Mouse (Mus musculus) hindbrain, postnatal 0 days (tissue): ENCODE data around the gene Myzap. TPM values are rescaled to one million over a fixed set of nuclear protein-coding genes. Genes with fewer than 3 reads are reported as not detected.
A peak's percentile ranks its signal among the peaks of the same experiment; 100 is the strongest.

Experiments
- ATAC-seq: fragments of 200-750 bp; cut with Nextera tagmentation; 2 replicates; pipeline ENCODE4 v1.8.0; 2017; ENCODE audit warnings: mild to moderate bottlenecking, moderate TSS enrichment, moderate library complexity
- DNase-seq: peaks from one replicate; pipeline ENCODE4 v3.0.0-alpha.2; 2015; ENCODE audit warnings: low spot score
- H3K27ac ChIP-seq: fragments of 300-500 bp; sonication (generic); 2 replicates; pipeline ENCODE4 v1.5.1; 2014; ENCODE audit warnings: mild to moderate bottlenecking
- H3K27me3 ChIP-seq: fragments of 300-500 bp; sonication (generic); 2 replicates; pipeline ENCODE4 v1.6.1; 2014; ENCODE audit warnings: low read length, mixed read lengths; ENCODE audit not compliant: insufficient read depth
- H3K36me3 ChIP-seq: fragments of 300-500 bp; sonication (generic); 2 replicates; pipeline ENCODE4 v1.6.1; 2014; ENCODE audit warnings: low read length, mixed read lengths; ENCODE audit not compliant: insufficient read depth
- H3K4me1 ChIP-seq: fragments of 300-500 bp; sonication (generic); 2 replicates; pipeline ENCODE4 v1.6.1; 2014; ENCODE audit warnings: antibody characterized with exemption, low read length, mixed read lengths; ENCODE audit not compliant: insufficient read depth
- H3K4me2 ChIP-seq: fragments of 300-500 bp; sonication (generic); 2 replicates; pipeline ENCODE4 v1.6.1; 2014; ENCODE audit warnings: low read depth, mild to moderate bottlenecking, low read length, moderate library complexity, mixed read lengths
- H3K4me3 ChIP-seq: fragments of 300-500 bp; sonication (generic); 2 replicates; pipeline ENCODE4 v1.5.1; 2014; ENCODE audit warnings: low read length
- H3K9ac ChIP-seq: fragments of 300-500 bp; sonication (generic); replicated peaks from 2 replicates; pipeline ENCODE4 v1.6.1; 2014; ENCODE audit warnings: mild to moderate bottlenecking, low read length, moderate library complexity, mixed read lengths
- H3K9me3 ChIP-seq: fragments of 300-500 bp; sonication (generic); 2 replicates; pipeline ENCODE4 v1.6.1; 2016; ENCODE audit warnings: low read length, mixed read lengths
- CTCF ChIP-seq: IDR thresholded peaks from 2 replicates; pipeline ENCODE4 v1.5.1; 2016; ENCODE audit warnings: antibody characterized with exemption, control low read depth, low read depth
- WGBS: fragments of 180-500 bp; shearing (Covaris S2); extraction: QIAGEN DNeasy Blood & Tissue Kit; methylation state at CpG from one replicate; pipeline ENCODE4 v1.1.7; 2014; 5-methylcytosine and 5-hydroxymethylcytosine counted together
- polyA plus RNA-seq: library from polyadenylated mRNA; unstranded; fragments of >200 nt; fragmentation: Nextera tagmentation; extraction: Ambion mirVana; gene quantifications from 2 replicates; pipeline ENCODE4 v1.2.1, GENCODE M21; 2015
- total RNA-seq: library from RNA; depleted of rRNA; stranded (reverse); fragments of >200 nt; gene quantifications from 2 replicates; pipeline ENCODE4 v1.2.3, GENCODE M21; 2014

Myzap gene
- total and polyA plus RNA-seq, 2 experiments from 2014 or later: 1.3 to 1.9 TPM

DNA sequence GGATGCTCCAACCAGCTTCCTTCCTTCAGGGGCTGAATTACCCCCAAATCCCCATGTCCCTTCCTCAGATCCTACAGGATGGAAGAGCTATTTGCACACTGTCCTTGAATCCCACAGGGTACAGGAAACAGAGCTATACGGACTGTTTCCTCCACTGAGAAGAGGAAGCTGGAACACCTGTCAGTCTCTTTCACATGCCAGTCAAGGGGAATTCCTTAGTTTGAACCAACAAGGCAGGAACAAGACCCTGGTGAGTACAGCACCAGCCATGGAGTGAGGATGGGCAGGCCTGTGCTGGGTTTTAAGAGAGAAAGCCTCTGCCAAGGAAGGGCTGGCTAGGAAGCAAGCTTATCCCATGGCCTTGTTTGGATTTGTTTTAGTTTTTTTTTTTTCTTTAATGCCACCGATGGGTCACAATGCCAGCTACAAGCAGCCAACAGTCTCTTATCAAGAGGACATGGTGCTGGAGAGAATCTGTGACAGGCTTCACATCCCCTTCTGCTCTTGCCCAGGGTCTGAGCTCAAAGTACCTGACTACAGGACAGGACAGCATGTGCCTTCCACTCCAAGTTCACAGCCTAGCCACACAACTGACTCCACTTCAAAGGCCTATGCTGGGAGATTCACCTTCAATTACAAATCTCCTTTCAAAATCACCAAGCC is 3.1 kb downstream of the Myzap start:
- H3K27me3 ChIP-seq: no peaks in the 10 kb centered on the region
- no peak for DNase-seq
- H3K4me1 ChIP-seq: no peaks in the 10 kb centered on the region; the same call in 1 of the 2 replicates
- no peak overlapping the region for H3K4me2 ChIP-seq
- no peaks in the 10 kb centered on the region for H3K9me3 ChIP-seq
- H3K9ac ChIP-seq: no peak overlapping the region
- ATAC-seq: no peak
- no peaks in the 10 kb centered on the region for H3K36me3 ChIP-seq
- H3K27ac ChIP-seq: no peak overlapping the region
- 71% methylated on average over 2 of the region's 2 CpGs for WGBS
- no peak overlapping the region for H3K4me3 ChIP-seq
- TF ChIP-seq CTCF: no peak

DNA sequence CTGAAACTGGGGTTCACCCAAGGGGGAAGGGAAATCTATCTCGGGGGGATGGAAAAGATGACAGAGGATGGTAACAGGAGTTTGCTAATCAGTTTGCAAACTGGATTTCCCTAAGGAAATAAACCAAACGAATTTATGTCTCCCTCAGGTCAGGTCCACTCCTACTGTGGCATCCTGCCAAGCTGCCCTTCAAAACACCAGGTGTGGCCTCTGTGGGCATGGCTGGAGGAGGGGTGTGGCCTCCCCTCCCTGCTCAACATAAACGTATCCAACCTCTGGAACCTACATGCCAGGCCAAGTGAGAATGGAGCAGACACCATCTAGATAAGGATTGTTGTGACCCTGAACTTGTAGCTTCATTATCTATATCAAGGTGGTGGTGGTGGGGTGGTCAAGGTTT is 5.8 kb downstream of the Myzap start:
- no peak for TF ChIP-seq CTCF
- DNase-seq (no peak), ATAC-seq (no peak)
- no peaks in the 10 kb centered on the region for H3K36me3 ChIP-seq
- no peak overlapping the region for H3K4me2 ChIP-seq
- H3K27me3 ChIP-seq: no peaks in the 10 kb centered on the region
- H3K4me3 ChIP-seq: no peak overlapping the region
- H3K9me3 ChIP-seq: no peaks in the 10 kb centered on the region
- no peak overlapping the region for H3K27ac ChIP-seq
- 48% methylated on average over 3 of the region's 3 CpGs for WGBS
- no peaks in the 10 kb centered on the region for H3K4me1 ChIP-seq
- H3K9ac ChIP-seq: no peak overlapping the region

DNA sequence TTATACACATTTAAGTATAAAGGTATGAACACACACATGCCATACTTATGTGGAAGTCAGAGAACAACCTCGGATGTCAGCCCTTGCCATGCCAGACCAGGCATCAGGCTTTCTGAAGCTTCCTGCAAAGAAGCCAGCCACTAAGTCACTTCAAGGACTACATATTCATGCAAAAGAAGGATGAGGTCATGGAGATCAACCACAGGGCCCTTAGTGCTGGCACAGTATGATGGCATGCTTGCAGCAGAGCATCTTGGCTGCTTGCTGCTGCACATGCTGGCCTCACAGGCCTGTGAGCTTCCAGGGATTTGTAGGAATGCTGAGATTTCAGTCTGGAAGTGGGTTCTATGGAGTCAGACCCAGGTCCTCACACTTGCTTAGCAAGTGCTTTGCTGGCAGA is 9.4 kb downstream of the Myzap start:
- ATAC-seq: no peak
- Histone ChIP-seq H3K4me2 (no peak overlapping the region), H3K9me3 (no peaks in the 10 kb centered on the region), H3K36me3 (no peaks in the 10 kb centered on the region), H3K4me3 (no peak overlapping the region), H3K27me3 (no peaks in the 10 kb centered on the region), H3K4me1 (no peaks in the 10 kb centered on the region), H3K9ac (no peak overlapping the region), H3K27ac (no peak overlapping the region)
- no peak for TF ChIP-seq CTCF
- no peak for DNase-seq
- 85% methylated on average over 1 of the region's 1 CpGs for WGBS

DNA sequence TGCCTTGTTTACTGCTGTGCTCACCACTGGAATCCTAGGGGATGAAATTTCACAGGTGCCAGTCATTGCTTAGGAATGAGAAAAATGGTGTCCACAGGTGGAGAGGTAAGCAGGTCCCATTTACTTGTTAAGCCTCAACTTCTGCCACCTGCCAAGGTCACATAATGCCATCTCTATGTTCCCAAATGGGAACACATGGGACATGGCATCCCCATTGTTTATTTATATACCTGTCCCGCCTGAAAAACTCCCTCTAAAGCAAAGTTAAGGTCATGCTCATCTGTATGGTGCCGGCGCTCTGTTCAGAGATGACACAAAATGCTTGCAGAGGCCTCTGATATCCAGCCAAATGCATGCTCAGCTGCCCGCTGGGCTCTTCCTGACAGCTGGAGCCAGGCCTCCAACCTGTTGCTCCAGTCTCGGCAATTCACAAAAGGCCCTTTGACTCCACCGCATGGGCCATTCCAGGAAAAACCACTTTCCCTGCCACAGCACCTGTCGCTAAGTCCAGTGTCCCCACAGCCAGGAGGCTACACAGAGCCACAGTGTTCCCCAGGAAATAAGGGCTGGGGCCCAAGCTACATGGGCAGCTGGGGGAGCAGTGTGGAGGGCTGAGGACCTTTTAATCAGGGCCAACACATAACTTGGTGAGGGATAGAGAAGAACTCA is 13.1 kb downstream of the Myzap start:
- Histone ChIP-seq H3K36me3 (no peaks in the 10 kb centered on the region), H3K27me3 (no peaks in the 10 kb centered on the region), H3K9ac (no peak overlapping the region), H3K9me3 (no peaks in the 10 kb centered on the region), H3K27ac (no peak overlapping the region), H3K4me2 (no peak overlapping the region), H3K4me3 (no peak overlapping the region), H3K4me1 (no peaks in the 10 kb centered on the region)
- peak; percentile 76; the same call in 1 of the 2 replicates for ATAC-seq
- TF ChIP-seq CTCF: no peak
- 39% methylated on average over 7 of the region's 7 CpGs for WGBS
- peak; percentile 69 for DNase-seq

DNA sequence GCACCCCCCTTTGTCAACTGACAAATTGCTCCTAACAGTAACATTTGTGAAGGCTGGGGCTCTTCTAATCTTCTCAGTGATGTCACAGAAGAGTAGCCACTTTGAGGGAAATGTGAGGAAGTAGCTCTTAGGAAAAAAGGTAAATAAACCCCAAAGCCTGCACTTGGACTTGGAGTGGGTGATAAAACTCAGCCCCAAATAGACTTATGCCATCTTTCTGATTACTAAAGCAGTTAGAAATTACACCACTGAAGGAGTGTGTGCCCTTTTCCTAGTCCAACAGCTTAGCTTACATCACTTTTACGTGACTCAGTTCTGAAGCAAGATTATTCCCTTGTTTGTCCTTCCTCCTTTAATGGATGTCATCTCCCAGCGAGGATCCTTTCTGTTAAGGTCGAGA is 17.7 kb downstream of the Myzap start:
- Histone ChIP-seq H3K4me1 (no peaks in the 10 kb centered on the region), H3K27ac (no peak overlapping the region), H3K9ac (no peak overlapping the region), H3K36me3 (no peaks in the 10 kb centered on the region), H3K9me3 (no peaks in the 10 kb centered on the region), H3K4me3 (no peak overlapping the region), H3K27me3 (no peaks in the 10 kb centered on the region), H3K4me2 (no peak overlapping the region)
- ATAC-seq: no peak
- DNase-seq: no peak
- WGBS: 91% methylated on average over 3 of the region's 3 CpGs
- no peak for TF ChIP-seq CTCF

DNA sequence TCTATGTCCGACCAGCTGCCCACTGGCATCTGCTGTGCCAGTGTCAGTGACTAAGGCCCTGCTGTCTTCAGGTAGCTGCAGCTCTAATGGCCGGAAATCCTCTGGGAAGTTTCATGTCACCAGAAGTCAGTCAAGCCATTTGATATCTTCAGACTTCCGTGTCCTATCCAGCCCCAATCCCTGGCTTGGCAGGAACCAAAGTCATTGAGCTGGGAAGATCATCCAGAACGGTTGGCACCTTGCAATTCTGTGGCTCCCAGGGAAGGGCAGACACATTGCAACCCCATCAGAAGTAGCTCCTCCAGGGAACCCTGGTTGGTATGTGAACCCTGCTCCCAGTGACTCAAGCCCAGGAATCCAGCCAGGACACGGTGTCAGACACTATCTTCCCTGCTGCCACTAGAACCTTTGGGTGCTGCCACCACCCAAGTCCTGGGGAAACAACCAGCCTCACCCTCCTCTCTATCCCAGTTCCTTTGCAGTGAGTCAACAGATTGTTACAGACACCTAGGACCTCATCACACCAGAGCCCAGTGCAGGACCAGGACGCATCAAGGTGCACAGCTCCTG is 18.3 kb downstream of the Myzap start:
- no peaks in the 10 kb centered on the region for H3K4me1 ChIP-seq
- H3K9ac ChIP-seq: no peak overlapping the region
- ATAC-seq (no peak), DNase-seq (no peak)
- H3K9me3 ChIP-seq: no peaks in the 10 kb centered on the region
- no peak for TF ChIP-seq CTCF
- H3K4me2 ChIP-seq: no peak overlapping the region
- H3K27me3 ChIP-seq: no peaks in the 10 kb centered on the region
- WGBS: 80% methylated on average over 6 of the region's 6 CpGs
- H3K4me3 ChIP-seq: no peak overlapping the region
- H3K27ac ChIP-seq: no peak overlapping the region
- no peaks in the 10 kb centered on the region for H3K36me3 ChIP-seq

DNA sequence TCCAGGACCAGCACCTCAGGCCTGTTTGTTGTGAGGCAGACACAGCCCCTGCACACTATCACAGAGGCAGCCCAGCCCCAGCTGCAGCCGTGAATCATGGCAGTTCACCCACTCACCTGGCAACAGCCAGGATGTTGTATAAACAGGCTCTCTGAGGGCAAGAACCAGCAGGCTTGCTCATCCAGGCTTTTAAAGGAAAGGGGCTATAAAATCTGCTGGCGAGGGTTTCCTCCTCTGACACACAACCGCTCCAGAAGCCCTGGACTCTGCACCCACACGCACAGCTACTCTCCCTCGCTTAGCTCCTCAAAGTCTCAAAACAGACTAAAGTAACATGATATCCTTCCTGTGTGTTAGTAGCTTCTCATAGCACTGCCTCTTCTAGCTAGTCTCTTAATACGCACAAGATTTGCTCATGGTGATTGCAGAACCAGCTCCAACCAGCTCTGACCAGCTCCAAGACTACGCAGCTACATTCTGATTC is 21.0 kb downstream of the Myzap start:
- DNase-seq (no peak), ATAC-seq (no peak)
- H3K9ac ChIP-seq: no peak overlapping the region
- no peaks in the 10 kb centered on the region for H3K27me3 ChIP-seq
- WGBS: 86% methylated on average over 7 of the region's 7 CpGs
- no peak overlapping the region for H3K4me2 ChIP-seq
- no peak overlapping the region for H3K27ac ChIP-seq
- H3K9me3 ChIP-seq: no peaks in the 10 kb centered on the region
- TF ChIP-seq CTCF: no peak
- no peaks in the 10 kb centered on the region for H3K36me3 ChIP-seq
- no peaks in the 10 kb centered on the region for H3K4me1 ChIP-seq
- H3K4me3 ChIP-seq: no peak overlapping the region
